Mouse (Mus musculus) neural tube, embryonic 12.5 days (tissue): Measurements from ENCODE around the gene Prpf4b. TPM values are rescaled to one million over a fixed set of nuclear protein-coding genes. Genes with fewer than 3 reads are reported as not detected.

Source experiments
- polyA plus RNA-seq: library from polyadenylated mRNA; unstranded; fragments of >200 nt; fragmentation: Nextera tagmentation; extraction: Ambion mirVana; gene quantifications from 2 replicates; pipeline ENCODE4 v1.2.1, GENCODE M21; 2016

Prpf4b gene
- polyA plus RNA-seq, 1 experiment from 2014 or later: 88.8 TPM

Other genes starting within 250 kb of the Prpf4b start
- gene Pxdc1, start 221.8 kb upstream of the Prpf4b start, polyA plus RNA-seq: 3.9 and 4.7 TPM in 2 replicates
- gene Fam50b, start 140.5 kb upstream of the Prpf4b start, polyA plus RNA-seq: not detected in 2 replicates
- 0.40 and 0.84 TPM in 2 replicates for gene Fam217a, start 49.0 kb downstream of the Prpf4b start, polyA plus RNA-seq
- gene 4933417A18Rik, start 49.1 kb downstream of the Prpf4b start, polyA plus RNA-seq: not detected in 2 replicates
- gene Eci3, start 88.5 kb downstream of the Prpf4b start, polyA plus RNA-seq: 0.45 and 0.52 TPM in 2 replicates
- 113 and 119 TPM in 2 replicates for gene Eci2, start 151.8 kb downstream of the Prpf4b start, polyA plus RNA-seq